Comparison of ENCODE assay signal across 8 mouse cellular contexts in the genomic region with DNA sequence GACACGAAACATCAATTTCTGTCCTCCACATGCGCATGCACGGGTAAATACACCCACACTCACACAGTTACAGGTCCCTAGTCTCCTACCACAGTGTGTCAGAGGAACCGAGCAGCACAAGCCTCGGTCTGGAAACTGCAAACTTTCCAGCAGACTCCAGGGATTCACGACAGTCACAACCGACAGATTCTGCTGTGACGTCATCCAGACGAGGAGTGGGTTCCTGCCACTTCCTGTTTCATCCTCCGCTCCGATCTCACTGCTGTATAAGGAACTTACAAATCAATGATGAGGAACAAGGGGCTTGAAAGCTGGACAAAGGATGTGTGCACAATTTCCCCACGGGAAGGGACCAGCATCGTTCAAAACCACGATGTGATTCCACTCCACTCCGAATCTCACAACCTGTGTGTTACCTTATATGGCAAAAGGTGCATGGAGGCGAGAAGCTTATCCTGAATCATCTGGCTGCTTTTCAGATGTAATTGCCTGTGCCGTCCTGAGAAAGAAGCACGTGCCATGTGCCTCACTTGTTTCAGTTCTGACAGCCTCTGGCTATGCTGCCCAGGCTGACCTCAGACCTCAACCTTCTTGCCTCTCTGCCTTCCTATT. TPM values are rescaled to one million over a fixed set of nuclear protein-coding genes. Genes with fewer than 3 reads are reported as not detected.
DNase-seq lines count a peak whose midpoint lies in the region; ATAC-seq lines count a peak whose summit lies in the region.

No protein-coding gene starts in this region.

- peak overlapping the region; percentile 5 for H3K9ac ChIP-seq in forebrain, embryonic 13.5 days
- H3K9ac ChIP-seq in forebrain, embryonic 11.5 days (ENCODE audit: low read length): no peak overlapping the region
- H3K9ac ChIP-seq in heart, embryonic 13.5 days: peak overlapping the region; percentile 56; the same call in 1 of the 2 replicates
- peak overlapping the region; percentile 3; the same call in 1 of the 2 replicates for H3K9ac ChIP-seq in midbrain, embryonic 13.5 days (replicated peaks)

- H3K4me1 ChIP-seq in forebrain, embryonic 13.5 days: 0 out of 2 replicates have a peak, but pooled peaks cover 7% of the 10 kb centered on the region
- no peaks in the 10 kb centered on the region for H3K4me1 ChIP-seq in forebrain, embryonic 11.5 days (replicated peaks; ENCODE audit: control insufficient read depth, insufficient read depth, low read length)
- H3K4me1 ChIP-seq in heart, embryonic 13.5 days: peaks cover 24% of the 10 kb centered on the region
- H3K4me1 ChIP-seq in midbrain, embryonic 13.5 days (replicated peaks): no peaks in the 10 kb centered on the region

- H3K4me3 ChIP-seq in forebrain, embryonic 13.5 days: no peak overlapping the region
- no peak overlapping the region for H3K4me3 ChIP-seq in forebrain, embryonic 11.5 days (ENCODE audit: low read depth, low read length)
- peak overlapping the region; percentile 31 for H3K4me3 ChIP-seq in heart, embryonic 13.5 days
- no peak overlapping the region for H3K4me3 ChIP-seq in midbrain, embryonic 13.5 days (replicated peaks)

- WGBS in forebrain, embryonic 13.5 days: 70% methylated on average over 18 of the region's 18 CpGs
- 76% methylated on average over 18 of the region's 18 CpGs for WGBS in forebrain, embryonic 11.5 days
- WGBS in heart, embryonic 13.5 days: 42% methylated on average over 18 of the region's 18 CpGs
- 72% methylated on average over 18 of the region's 18 CpGs for WGBS in midbrain, embryonic 13.5 days

- DNase-seq in forebrain, embryonic 11.5 days (ENCODE audit: low spot score): no peak
- DNase-seq in ZHBTc4 (ENCODE audit: low read depth, low spot score): peak; percentile 60
- peak; percentile 72 to 91 for DNase-seq in left cerebral cortex, postnatal 14 days (ENCODE audit: low spot score in 2 of 2)
- peak; percentile 79 for DNase-seq in telencephalon, adult 2 months (ENCODE audit: low read depth, low spot score)
- no peak for DNase-seq in yolk sac, embryonic 10.5 days (ENCODE audit: low spot score)

- H3K27ac ChIP-seq in forebrain, embryonic 13.5 days: no peak overlapping the region
- no peak overlapping the region for H3K27ac ChIP-seq in forebrain, embryonic 11.5 days (ENCODE audit: low read depth, low read length)
- no peak overlapping the region for H3K27ac ChIP-seq in heart, embryonic 13.5 days (replicated peaks)
- no peak overlapping the region for H3K27ac ChIP-seq in midbrain, embryonic 13.5 days

- no peaks in the 10 kb centered on the region for H3K27me3 ChIP-seq in forebrain, embryonic 13.5 days
- H3K27me3 ChIP-seq in forebrain, embryonic 11.5 days (ENCODE audit: control insufficient read depth, insufficient read depth, low read length): no peaks in the 10 kb centered on the region
- no peaks in the 10 kb centered on the region for H3K27me3 ChIP-seq in heart, embryonic 13.5 days (replicated peaks)
- no peaks in the 10 kb centered on the region for H3K27me3 ChIP-seq in midbrain, embryonic 13.5 days

- intact Hi-C loops in left cerebral cortex, postnatal 14 days (cut with DNase I): no loop called here

- no peaks in the 10 kb centered on the region for H3K36me3 ChIP-seq in forebrain, embryonic 13.5 days (ENCODE audit: poor library complexity, severe bottlenecking)
- no peaks in the 10 kb centered on the region for H3K36me3 ChIP-seq in forebrain, embryonic 11.5 days (ENCODE audit: control insufficient read depth, insufficient read depth, low read length)
- H3K36me3 ChIP-seq in heart, embryonic 13.5 days: no peaks in the 10 kb centered on the region
- H3K36me3 ChIP-seq in midbrain, embryonic 13.5 days: no peaks in the 10 kb centered on the region

- H3K9me3 ChIP-seq in forebrain, embryonic 13.5 days (replicated peaks): no peaks in the 10 kb centered on the region
- no peaks in the 10 kb centered on the region for H3K9me3 ChIP-seq in forebrain, embryonic 11.5 days (ENCODE audit: control insufficient read depth, low read length)
- H3K9me3 ChIP-seq in heart, embryonic 13.5 days: no peaks in the 10 kb centered on the region
- no peaks in the 10 kb centered on the region for H3K9me3 ChIP-seq in midbrain, embryonic 13.5 days

- no peak for ATAC-seq in forebrain, embryonic 13.5 days
- no peak for ATAC-seq in forebrain, embryonic 11.5 days (replicated peaks; ENCODE audit: low FRiP score)
- ATAC-seq in heart, embryonic 13.5 days (ENCODE audit: extremely low read depth, insufficient number of reproducible peaks, low FRiP score, low TSS enrichment): no peak
- ATAC-seq in midbrain, embryonic 13.5 days: no peak

- no peak overlapping the region for H3K4me2 ChIP-seq in forebrain, embryonic 13.5 days
- no peak overlapping the region for H3K4me2 ChIP-seq in forebrain, embryonic 11.5 days (ENCODE audit: low read depth, low read length, severe bottlenecking)
- peak overlapping the region; percentile 58 for H3K4me2 ChIP-seq in heart, embryonic 13.5 days
- H3K4me2 ChIP-seq in midbrain, embryonic 13.5 days (replicated peaks): no peak overlapping the region

RNA-seq across cellular contexts. Expression of gene Mark3, which starts 14.6 kb away (rescaled TPM):
- 44.2 and 47.2 TPM in 2 replicates for polyA plus RNA-seq in forebrain, embryonic 13.5 days (2015; fragmentation: Nextera tagmentation; extraction: Ambion mirVana)
- 69.1 and 81.1 TPM in 2 replicates for polyA plus RNA-seq in forebrain, embryonic 11.5 days (2014; fragmentation: Nextera tagmentation; extraction: Ambion mirVana)
- 25.7 and 28.0 TPM in 2 replicates for polyA plus RNA-seq in heart, embryonic 13.5 days (2015; fragmentation: Nextera tagmentation; extraction: Ambion mirVana)
- total RNA-seq in left cerebral cortex, postnatal 14 days (2021): 100 to 1,000 TPM; 122 to 125 TPM
- polyA plus RNA-seq in midbrain, embryonic 13.5 days (2015; fragmentation: Nextera tagmentation; extraction: Ambion mirVana): 49.2 and 57.2 TPM in 2 replicates

RNA-seq across cellular contexts. Expression of gene Eif5, which starts 21.9 kb away (rescaled TPM):
- polyA plus RNA-seq in forebrain, embryonic 13.5 days (2015; fragmentation: Nextera tagmentation; extraction: Ambion mirVana): 667 and 695 TPM in 2 replicates
- 673 and 736 TPM in 2 replicates for polyA plus RNA-seq in forebrain, embryonic 11.5 days (2014; fragmentation: Nextera tagmentation; extraction: Ambion mirVana)
- 389 and 441 TPM in 2 replicates for polyA plus RNA-seq in heart, embryonic 13.5 days (2015; fragmentation: Nextera tagmentation; extraction: Ambion mirVana)
- 100 to 1,000 TPM; 237 to 261 TPM for total RNA-seq in left cerebral cortex, postnatal 14 days (2021)
- polyA plus RNA-seq in midbrain, embryonic 13.5 days (2015; fragmentation: Nextera tagmentation; extraction: Ambion mirVana): 593 and 657 TPM in 2 replicates

Comparison
In these comparisons a context has a peak if more than half of its experiments do, and no peak if none do; other contexts are left out.
1. DNase-seq: peak in ZHBTc4 (single experiment), left cerebral cortex, postnatal 14 days (2 of 2) and telencephalon, adult 2 months (single experiment); none in forebrain, embryonic 11.5 days (single experiment) and yolk sac, embryonic 10.5 days (single experiment).